Mouse (Mus musculus): ENCODE data around the gene Tbrg4.

Tbrg4 gene

DNA sequence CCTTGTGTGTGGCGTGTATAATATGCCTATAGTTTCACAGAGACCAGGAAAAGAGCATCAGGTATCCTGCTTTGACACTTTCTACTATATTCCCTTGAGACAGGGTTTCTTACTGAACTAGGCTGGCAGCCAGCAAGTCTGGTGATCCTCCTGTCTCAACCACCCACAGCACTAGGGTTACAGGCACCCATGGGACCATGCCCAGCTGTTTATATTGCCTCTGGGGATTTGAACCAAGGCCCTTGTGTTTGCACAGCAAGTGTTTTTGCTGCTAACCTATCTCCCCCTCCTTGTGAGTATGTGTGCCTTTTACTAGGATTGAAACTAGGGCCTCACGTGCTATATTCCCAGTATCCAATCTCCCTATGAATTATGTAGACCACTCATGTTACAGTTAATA, 44.3 kb downstream of the Tbrg4 start:
- peaks cover 33% of the 10 kb centered on the region for H3K4me1 ChIP-seq (replicated peaks; ENCODE audit: low read depth, low read length)
- H3K36me3 ChIP-seq (ENCODE audit: insufficient read depth, low read length): peaks cover 16% of the 10 kb centered on the region
- TF ChIP-seq CTCF (conservative IDR thresholded peaks at IDR 0.05; ENCODE audit: low read length): no peak
- TF ChIP-seq NANOG (IDR thresholded peaks at IDR 0.05; ENCODE audit: borderline replicate concordance, low read length): no peak
- TF ChIP-seq POU5F1 (IDR thresholded peaks at IDR 0.05; ENCODE audit: borderline replicate concordance, low read length): no peak
- no peak overlapping the region for H3K4me3 ChIP-seq (replicated peaks; ENCODE audit: low read length)
- no peaks in the 10 kb centered on the region for H3K27me3 ChIP-seq (ENCODE audit: insufficient read depth, low read length)
- H3K9me3 ChIP-seq (ENCODE audit: low read length): no peaks in the 10 kb centered on the region

DNA sequence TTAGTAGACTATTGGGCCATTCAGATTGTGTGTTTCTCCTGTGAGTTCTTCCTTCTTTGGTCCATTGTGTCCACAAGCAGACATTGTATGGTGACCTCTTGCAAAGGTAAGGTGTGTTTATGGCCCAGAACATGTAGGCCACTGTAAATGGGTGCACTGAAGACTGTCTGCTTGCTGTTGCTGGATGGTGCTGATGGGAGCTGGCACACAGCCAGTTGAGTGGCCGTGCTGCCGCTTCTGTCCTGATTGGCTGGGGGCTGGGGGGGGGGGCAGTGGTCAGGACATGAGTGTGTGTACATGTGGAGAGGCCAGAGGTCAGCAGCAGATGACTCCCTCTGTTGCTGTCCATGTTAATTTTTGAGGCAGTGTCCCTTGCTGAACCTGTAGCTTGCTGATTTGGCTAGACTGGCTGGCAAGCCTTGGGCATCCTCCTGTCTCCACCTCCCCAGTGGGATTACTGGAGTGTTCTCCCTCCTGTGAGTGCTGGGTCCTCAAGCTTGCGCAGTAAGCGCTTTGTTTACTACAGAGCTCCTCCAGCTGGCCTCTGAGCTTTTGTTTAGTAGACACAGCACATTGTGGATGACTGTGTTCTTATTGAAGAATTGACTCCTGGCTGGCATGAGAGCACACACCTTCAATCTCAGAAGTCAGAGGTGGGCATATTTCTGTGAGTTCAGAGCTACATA, 45.7 kb downstream of the Tbrg4 start:
- no peaks in the 10 kb centered on the region for H3K27me3 ChIP-seq (ENCODE audit: insufficient read depth, low read length)
- no peaks in the 10 kb centered on the region for H3K9me3 ChIP-seq (ENCODE audit: low read length)
- no peak for TF ChIP-seq POU5F1 (IDR thresholded peaks at IDR 0.05; ENCODE audit: borderline replicate concordance, low read length)
- TF ChIP-seq NANOG (IDR thresholded peaks at IDR 0.05; ENCODE audit: borderline replicate concordance, low read length): no peak
- TF ChIP-seq CTCF (conservative IDR thresholded peaks at IDR 0.05; ENCODE audit: low read length): no peak
- H3K4me1 ChIP-seq (replicated peaks; ENCODE audit: low read depth, low read length): peaks cover 30% of the 10 kb centered on the region
- peaks cover 19% of the 10 kb centered on the region for H3K36me3 ChIP-seq (ENCODE audit: insufficient read depth, low read length)
- H3K4me3 ChIP-seq (replicated peaks; ENCODE audit: low read length): no peak overlapping the region

DNA sequence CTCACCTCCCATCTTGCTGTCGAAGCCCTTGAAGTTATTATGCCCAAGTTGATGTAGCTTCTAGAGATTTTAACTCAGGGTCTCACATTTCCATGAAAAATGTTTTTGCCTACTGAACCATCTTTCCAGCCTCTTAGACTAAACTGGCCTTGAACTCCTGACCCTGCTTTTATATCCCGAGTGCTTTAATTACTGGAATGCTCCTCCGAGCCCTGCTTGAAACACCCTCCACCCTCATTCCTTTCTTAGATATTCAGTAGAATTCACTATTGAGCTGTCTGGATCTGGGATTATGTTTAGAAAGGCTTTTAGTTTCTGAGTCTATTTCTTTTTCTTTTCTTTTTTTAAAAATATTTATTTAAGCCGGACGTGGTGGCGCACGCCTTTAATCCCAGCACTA, 46.5 kb downstream of the Tbrg4 start:
- H3K4me1 ChIP-seq (replicated peaks; ENCODE audit: low read depth, low read length): peaks cover 30% of the 10 kb centered on the region
- H3K27me3 ChIP-seq (ENCODE audit: insufficient read depth, low read length): no peaks in the 10 kb centered on the region
- TF ChIP-seq POU5F1 (IDR thresholded peaks at IDR 0.05; ENCODE audit: borderline replicate concordance, low read length) (no peak), CTCF (conservative IDR thresholded peaks at IDR 0.05; ENCODE audit: low read length) (no peak), NANOG (IDR thresholded peaks at IDR 0.05; ENCODE audit: borderline replicate concordance, low read length) (no peak)
- no peak overlapping the region for H3K4me3 ChIP-seq (replicated peaks; ENCODE audit: low read length)
- peaks cover 13% of the 10 kb centered on the region; the same call in 1 of the 2 replicates for H3K36me3 ChIP-seq (ENCODE audit: insufficient read depth, low read length)
- H3K9me3 ChIP-seq (ENCODE audit: low read length): no peaks in the 10 kb centered on the region

DNA sequence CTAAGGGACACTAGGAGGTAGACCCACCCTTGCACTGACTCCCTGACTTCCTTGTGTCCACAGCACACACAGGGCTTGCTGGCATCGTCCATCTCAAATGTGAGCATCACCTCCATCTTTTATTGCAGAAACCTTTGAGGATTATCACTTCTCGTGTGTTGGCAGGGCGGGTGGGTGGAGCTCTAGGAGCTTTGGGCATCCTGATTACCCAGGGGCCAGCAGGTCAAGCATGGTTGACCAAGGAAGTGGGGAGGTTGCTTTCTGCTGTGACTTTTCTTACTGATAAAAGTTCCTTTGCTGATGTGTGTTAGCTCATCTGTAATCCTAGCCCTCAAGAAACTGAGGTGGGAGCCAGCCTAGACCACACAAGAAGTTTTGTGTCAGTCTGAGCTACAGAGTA, 49.7 kb downstream of the Tbrg4 start:
- TF ChIP-seq POU5F1 (IDR thresholded peaks at IDR 0.05; ENCODE audit: borderline replicate concordance, low read length): no peak
- TF ChIP-seq NANOG (IDR thresholded peaks at IDR 0.05; ENCODE audit: borderline replicate concordance, low read length): no peak
- TF ChIP-seq CTCF (conservative IDR thresholded peaks at IDR 0.05; ENCODE audit: low read length): no peak
- no peaks in the 10 kb centered on the region for H3K9me3 ChIP-seq (ENCODE audit: low read length)
- H3K4me1 ChIP-seq (replicated peaks; ENCODE audit: low read depth, low read length): peaks cover 30% of the 10 kb centered on the region
- H3K36me3 ChIP-seq (ENCODE audit: insufficient read depth, low read length): peaks cover 23% of the 10 kb centered on the region
- H3K4me3 ChIP-seq (replicated peaks; ENCODE audit: low read length): no peak overlapping the region
- no peaks in the 10 kb centered on the region for H3K27me3 ChIP-seq (ENCODE audit: insufficient read depth, low read length)

DNA sequence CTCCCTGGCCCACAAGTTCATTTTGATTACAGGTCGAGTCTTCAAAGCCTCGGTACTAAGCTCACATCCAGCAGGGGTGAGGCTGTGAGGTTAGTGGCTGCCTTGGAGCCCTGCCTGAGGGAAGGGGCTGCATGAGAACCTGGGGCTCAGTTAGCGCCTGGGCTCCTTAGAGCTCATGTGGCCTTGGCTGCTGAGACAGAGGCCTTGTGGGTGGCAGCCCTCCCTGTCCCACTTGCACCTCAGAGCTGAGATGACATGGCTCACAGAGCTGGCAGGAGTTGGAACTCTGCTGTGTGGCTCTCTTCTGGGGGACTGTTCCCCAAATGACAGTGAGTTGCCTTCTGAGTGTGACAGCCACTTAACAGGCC, 56.5 kb downstream of the Tbrg4 start:
- no peak for TF ChIP-seq CTCF (conservative IDR thresholded peaks at IDR 0.05; ENCODE audit: low read length)
- no peak for TF ChIP-seq POU5F1 (IDR thresholded peaks at IDR 0.05; ENCODE audit: borderline replicate concordance, low read length)
- TF ChIP-seq NANOG (IDR thresholded peaks at IDR 0.05; ENCODE audit: borderline replicate concordance, low read length): no peak
- H3K36me3 ChIP-seq (ENCODE audit: insufficient read depth, low read length): peaks cover 49% of the 10 kb centered on the region
- H3K4me3 ChIP-seq (replicated peaks; ENCODE audit: low read length): no peak overlapping the region
- H3K27me3 ChIP-seq (ENCODE audit: insufficient read depth, low read length): no peaks in the 10 kb centered on the region
- H3K4me1 ChIP-seq (replicated peaks; ENCODE audit: low read depth, low read length): peaks cover 33% of the 10 kb centered on the region
- H3K9me3 ChIP-seq (ENCODE audit: low read length): no peaks in the 10 kb centered on the region

DNA sequence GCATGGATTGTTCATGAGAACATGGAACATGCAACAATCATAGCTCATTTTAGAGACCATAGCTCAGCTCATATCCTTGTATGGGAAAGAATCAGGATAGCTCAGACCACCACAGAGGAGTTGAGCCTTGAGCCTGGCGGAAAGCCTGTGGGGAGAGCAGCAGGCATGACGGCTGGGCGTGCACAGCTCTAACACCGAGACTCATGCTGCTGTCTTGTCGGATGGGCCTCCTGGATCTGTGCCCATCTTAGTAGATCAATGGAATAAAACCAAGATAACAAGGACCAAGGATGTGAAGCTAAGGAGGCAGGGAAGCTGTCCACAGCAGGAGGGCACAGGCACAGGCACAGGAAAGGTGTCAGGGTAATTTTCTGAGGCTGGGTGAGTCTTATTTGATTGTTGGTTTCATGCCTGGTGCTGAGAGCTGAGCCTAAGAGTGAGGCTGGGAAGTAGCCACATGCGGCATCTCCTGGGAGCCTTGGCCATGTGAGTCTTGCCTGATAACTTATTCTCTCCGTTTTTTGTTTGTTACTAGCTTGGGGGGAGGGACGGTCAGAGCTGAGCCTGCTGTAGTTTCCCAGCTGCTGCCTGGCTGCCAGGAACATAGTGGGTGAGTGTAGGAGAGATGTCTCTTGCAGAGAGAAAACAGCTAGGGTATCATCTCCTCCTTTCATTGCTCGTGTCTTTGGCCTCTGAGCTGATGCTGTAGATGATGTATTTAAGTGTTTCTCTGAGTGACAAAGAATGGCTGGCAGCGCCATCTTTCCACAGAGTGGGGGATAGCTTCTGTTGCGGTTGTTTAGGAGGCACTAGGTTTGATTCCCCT, 57.1 kb downstream of the Tbrg4 start:
- H3K27me3 ChIP-seq (ENCODE audit: insufficient read depth, low read length): no peaks in the 10 kb centered on the region
- H3K4me3 ChIP-seq (replicated peaks; ENCODE audit: low read length): no peak overlapping the region
- TF ChIP-seq CTCF (conservative IDR thresholded peaks at IDR 0.05; ENCODE audit: low read length): no peak
- TF ChIP-seq POU5F1 (IDR thresholded peaks at IDR 0.05; ENCODE audit: borderline replicate concordance, low read length): no peak
- no peak for TF ChIP-seq NANOG (IDR thresholded peaks at IDR 0.05; ENCODE audit: borderline replicate concordance, low read length)
- peaks cover 33% of the 10 kb centered on the region for H3K4me1 ChIP-seq (replicated peaks; ENCODE audit: low read depth, low read length)
- no peaks in the 10 kb centered on the region for H3K9me3 ChIP-seq (ENCODE audit: low read length)
- H3K36me3 ChIP-seq (ENCODE audit: insufficient read depth, low read length): peaks cover 54% of the 10 kb centered on the region

DNA sequence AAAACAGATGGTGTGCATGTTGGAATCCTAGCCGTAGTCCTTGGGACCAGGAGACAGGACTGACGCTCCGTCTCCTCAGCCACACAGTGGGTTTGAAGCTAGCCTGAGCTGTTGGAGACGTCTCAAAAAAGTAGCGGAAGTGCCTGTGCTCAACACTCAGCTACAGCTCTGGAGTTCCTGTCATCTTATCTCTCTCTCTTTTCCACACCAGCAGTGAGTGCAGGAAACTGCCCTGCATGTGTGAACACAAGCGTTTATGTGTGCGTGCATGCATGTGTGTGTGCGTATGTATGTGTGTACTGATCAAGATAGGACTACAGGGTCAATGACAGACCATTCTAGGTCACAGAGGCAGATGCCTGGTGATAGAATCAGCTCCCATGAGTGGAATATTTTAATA, 57.9 kb downstream of the Tbrg4 start:
- Histone ChIP-seq H3K9me3 (ENCODE audit: low read length) (no peaks in the 10 kb centered on the region), H3K27me3 (ENCODE audit: insufficient read depth, low read length) (no peaks in the 10 kb centered on the region), H3K4me1 (replicated peaks; ENCODE audit: low read depth, low read length) (peaks cover 33% of the 10 kb centered on the region), H3K36me3 (ENCODE audit: insufficient read depth, low read length) (peaks cover 56% of the 10 kb centered on the region), H3K4me3 (replicated peaks; ENCODE audit: low read length) (no peak overlapping the region)
- TF ChIP-seq POU5F1 (IDR thresholded peaks at IDR 0.05; ENCODE audit: borderline replicate concordance, low read length): no peak
- TF ChIP-seq NANOG (IDR thresholded peaks at IDR 0.05; ENCODE audit: borderline replicate concordance, low read length): no peak
- TF ChIP-seq CTCF (conservative IDR thresholded peaks at IDR 0.05; ENCODE audit: low read length): no peak

DNA sequence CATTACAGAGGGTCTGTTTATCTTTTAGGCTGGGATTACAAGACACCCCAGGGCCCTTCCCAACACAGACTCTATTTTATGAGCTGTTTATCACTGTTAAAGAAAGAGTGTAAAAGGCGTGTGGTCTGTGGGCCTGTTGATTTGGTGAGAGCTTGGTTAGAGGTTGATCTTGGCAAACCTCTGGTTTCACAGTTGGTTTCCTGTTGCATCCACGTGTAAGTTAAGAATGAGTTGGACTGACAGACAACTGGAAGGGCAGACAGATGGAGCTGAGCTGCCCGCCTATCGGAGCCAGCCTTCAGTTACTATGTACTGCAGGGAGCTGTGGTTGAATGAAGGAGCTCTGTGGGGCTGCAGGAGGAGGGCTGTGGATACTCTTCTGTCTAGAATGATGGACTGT, 59.4 kb downstream of the Tbrg4 start:
- H3K27me3 ChIP-seq (ENCODE audit: insufficient read depth, low read length): no peaks in the 10 kb centered on the region
- no peaks in the 10 kb centered on the region for H3K9me3 ChIP-seq (ENCODE audit: low read length)
- TF ChIP-seq POU5F1 (IDR thresholded peaks at IDR 0.05; ENCODE audit: borderline replicate concordance, low read length) (no peak), NANOG (IDR thresholded peaks at IDR 0.05; ENCODE audit: borderline replicate concordance, low read length) (no peak), CTCF (conservative IDR thresholded peaks at IDR 0.05; ENCODE audit: low read length) (no peak)

More for the DNA sequence above, 59.4 kb downstream of the Tbrg4 start:
- Histone ChIP-seq H3K4me3 (replicated peaks; ENCODE audit: low read length) (no peak overlapping the region), H3K4me1 (replicated peaks; ENCODE audit: low read depth, low read length) (peaks cover 44% of the 10 kb centered on the region), H3K36me3 (ENCODE audit: insufficient read depth, low read length) (peaks cover 61% of the 10 kb centered on the region)
